Mouse (Mus musculus) skeletal muscle tissue, adult 2 months (tissue): ENCODE results near the gene Mtmr12.
"Not testable (repeated sequence)": the region's sequence is repeated elsewhere in the genome, so short reads cannot be mapped to it uniquely, and the experiment has no call there.

Source experiments
- DNase-seq: peaks from one replicate; pipeline ENCODE4 v3.0.0-alpha.2; 2012; ENCODE audit warnings: low read depth, low spot score

Mtmr12 gene

GRCm38 (mm10) chr15:12211577-12211976 is 6.7 kb downstream of the Mtmr12 start:
- peak; percentile 45 for DNase-seq

DNA sequence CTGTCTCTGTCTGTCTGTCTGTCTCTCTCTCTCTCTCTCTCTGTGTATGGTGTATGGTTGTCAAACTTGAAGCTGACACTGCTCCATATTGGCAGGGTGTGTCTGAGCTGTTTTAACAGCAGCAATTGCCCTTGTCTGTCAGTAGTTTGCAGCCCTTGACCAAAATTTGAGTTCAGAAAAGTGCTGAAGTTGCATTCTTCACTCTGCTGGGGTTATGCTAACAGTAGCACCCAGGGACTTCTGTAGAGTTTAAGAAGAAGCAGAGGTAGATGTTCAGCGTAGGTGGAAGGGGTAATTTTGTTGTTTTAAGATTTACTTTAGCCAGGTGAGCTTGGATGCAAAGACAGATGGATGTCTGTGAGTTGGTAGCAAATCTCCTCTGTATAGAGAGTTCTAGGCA is 7.4 kb downstream of the Mtmr12 start:
- no peak for DNase-seq

- DNase-seq = no peak
Measured at GRCm38 (mm10) chr15:12214531-12215414, 9.9 kb downstream of the Mtmr12 start.

GRCm38 (mm10) chr15:12215415-12215718 is 10.5 kb downstream of the Mtmr12 start:
- no peak for DNase-seq

- DNase-seq = no peak
Measured at GRCm38 (mm10) chr15:12216119-12216518, 11.3 kb downstream of the Mtmr12 start.

DNA sequence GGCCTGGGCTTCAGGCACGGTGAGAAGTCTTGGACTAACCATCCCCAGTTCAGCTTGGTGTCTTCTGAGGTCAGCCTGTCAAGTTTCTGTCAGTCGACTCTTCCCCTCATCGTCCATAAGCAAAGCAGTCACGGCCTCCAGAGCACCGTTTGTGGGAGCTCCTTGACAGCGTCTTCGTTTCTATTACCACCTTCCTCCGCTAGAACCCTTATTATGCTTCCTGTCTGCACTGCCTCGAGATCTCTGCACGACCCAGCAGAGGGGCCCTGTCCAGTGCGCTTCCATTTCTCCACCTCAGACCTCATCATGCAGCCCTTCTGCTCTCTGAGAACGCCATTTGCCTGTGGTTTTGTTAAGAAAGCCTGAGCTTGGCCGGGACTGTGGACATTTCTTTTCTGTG is 12.0 kb downstream of the Mtmr12 start:
- DNase-seq = no peak

DNA sequence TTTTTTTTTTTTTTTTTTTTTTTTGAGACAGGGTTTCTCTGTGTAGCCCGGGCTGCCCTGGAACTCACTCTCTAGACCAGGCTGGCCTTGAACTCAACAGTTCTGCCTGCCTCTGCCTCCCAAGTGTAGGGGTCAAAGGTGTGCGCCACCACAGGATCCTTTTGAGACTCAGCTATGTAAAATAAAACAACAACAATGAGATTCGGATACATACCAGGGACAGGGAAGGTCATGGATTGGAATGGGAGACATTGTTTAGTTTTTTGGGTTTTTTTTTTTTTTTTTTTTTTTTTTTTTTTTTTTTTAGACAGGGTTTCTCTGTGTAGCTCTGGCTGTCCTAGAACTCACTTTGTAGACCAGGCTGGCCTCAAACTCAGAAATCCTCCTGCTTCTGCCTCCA is 12.5 kb downstream of the Mtmr12 start:
- not testable (repeated sequence) for DNase-seq

DNA sequence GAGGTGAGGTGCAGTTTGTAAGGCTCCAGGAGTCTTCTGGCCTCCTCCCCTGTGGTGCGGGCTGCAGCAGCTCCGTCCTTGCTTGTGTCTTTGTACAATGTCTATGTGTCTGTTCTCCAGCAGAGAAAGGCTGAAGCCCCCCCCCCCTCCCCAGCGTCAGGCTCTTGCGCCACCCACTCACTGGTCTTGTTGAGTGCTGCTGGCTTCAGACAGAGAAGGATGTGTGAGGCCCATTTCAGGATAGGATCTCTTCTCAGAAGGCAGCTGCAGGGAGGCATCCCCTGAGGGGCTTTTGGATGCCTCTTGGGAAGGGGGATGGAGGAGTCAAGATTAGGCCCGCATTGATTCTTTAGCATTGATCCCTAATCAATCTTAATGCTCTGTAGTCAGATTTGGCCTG is 13.0 kb downstream of the Mtmr12 start:
- no peak for DNase-seq

DNA sequence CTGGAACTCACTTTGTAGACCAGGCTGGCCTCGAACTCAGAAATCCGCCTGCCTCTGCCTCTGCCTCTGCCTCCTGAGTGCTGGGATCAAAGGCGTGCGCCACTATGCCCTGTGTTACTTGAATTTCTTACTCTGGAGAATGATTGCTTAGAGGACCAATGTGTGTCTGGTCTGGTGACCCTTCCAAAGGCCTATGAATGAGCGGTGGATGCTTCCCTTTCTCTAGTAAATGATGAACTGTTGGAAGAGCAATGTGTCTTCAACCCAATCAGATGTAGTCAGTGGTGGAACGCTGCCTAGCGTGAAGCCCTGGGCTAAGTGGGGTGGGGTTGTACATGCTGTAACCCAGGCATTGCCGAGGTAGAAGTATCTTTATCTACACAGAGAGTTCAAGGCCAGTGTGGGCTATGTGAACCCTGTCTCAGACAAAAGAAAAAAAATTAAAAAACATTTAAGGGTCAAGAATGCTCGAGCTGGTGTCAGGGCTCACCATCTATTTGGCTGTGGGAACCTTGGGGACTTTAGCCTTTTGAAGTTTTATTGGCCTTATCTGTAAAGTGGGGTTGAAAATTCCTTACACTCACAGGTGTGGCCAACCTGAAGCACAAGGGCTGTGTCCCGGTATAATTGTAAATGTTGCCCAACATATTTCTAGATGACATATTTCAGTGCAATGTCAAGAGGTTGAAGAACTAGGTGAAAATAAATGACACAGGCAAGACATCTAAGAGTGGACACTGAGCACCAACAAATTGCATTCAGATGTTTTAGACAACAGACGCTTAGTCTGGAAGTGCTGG is 14.0 kb downstream of the Mtmr12 start:
- DNase-seq = no peak

- no peak for DNase-seq
Measured at GRCm38 (mm10) chr15:12221131-12221530, 16.3 kb downstream of the Mtmr12 start.

DNA sequence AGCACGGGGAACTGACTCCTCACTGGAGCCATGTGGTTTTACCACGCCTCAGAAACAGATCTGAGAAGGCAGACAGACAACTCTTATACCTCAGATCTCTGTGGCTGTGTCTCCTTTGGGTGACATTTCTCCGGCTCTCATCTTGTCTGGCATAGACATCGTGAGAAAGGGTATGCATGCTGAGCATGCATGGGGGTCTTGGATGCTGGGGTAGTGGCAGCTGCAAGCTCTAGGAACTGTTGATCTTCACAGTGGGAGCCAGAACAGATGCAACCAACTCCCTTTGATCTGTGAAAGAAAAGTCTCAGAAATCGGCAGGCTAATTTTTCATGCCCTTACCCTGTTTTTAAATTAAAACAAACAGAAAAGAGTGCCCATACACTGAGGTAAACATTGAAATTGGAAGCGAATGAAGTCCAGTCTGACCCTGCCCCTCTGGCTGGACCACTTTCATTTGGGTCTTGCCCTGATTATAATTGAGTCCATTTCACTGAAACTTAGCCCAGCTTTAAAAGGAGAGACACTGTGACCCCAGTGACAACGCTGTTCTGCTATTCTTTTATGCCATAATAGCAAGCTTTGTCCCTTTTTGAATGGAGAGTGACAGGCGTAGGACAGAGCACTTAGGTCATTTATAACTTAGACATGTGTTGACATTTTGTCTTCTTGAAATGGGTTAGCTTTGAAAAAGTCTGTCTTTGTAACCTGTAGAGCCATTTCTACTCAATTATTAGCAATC is 17.9 kb downstream of the Mtmr12 start:
- no peak for DNase-seq

DNA sequence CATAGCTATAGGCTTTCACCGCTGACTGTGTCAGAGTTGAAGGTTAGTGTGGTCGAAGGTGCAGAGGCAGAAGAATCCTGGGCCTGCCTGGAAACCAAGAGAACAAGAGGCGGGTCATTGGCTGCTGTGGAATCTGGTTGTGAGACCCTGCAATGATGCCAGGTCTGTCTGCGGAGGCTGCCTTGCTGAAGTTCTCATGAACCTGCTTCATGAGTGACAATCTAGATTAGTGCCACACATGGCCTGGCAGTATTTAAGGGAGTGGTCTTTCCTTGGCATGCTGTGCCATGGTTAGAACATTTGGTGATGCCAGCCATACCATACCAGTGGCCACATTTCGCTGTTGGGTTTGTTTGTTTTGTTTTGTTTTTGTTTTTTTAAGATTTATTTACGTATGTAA is 18.6 kb downstream of the Mtmr12 start:
- no peak for DNase-seq

DNA sequence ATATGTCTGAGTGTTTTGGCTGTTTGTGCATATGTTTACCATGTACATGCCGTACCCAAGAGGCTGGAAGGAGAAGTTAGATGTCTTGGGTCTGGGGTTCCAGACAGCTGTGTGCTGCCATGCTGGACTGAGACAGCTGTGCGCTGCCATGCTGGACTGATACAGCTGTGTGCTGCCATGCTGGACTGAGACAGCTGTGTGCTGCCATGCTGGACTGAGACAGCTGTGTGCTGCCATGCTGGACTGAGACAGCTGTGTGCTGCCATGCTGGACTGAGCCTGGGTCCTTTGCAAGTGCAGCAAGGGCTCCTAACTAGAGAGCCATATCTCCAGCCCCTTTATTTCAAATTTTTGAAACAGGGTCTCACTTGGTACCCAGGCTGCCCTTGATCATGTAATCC is 19.4 kb downstream of the Mtmr12 start:
- no peak for DNase-seq

- no peak for DNase-seq
Measured at GRCm38 (mm10) chr15:12225062-12225461, 20.2 kb downstream of the Mtmr12 start.

DNA sequence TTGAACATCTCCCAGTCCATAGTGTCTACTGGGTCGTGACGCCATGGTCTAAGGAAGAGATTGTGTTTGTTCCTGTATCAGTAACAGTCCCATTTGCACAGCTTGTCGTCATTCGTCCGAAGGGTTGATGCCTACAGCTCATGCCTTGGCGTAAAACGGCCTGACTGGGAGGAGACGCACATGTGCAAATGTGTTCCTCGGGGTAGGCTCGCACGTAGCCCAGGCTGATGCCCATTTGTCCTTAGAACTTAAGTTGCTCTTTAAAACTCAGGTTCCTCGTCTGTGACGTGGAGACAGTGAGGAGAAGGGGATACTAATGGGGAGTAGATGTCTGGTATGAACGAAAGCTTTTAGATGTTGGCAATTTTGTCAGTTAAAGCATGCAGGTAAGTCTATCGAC is 22.1 kb downstream of the Mtmr12 start:
- DNase-seq = no peak

- DNase-seq = no peak
Measured at GRCm38 (mm10) chr15:12227355-12227754, 22.5 kb downstream of the Mtmr12 start.

GRCm38 (mm10) chr15:12229603-12230242 is 24.9 kb downstream of the Mtmr12 start:
- DNase-seq = no peak

- DNase-seq = no peak
Measured at GRCm38 (mm10) chr15:12230243-12230935, 25.6 kb downstream of the Mtmr12 start.

GRCm38 (mm10) chr15:12231462-12231861 is 26.6 kb downstream of the Mtmr12 start:
- DNase-seq = no peak

- DNase-seq = no peak
Measured at GRCm38 (mm10) chr15:12232429-12232828, 27.6 kb downstream of the Mtmr12 start.

GRCm38 (mm10) chr15:12233021-12233420 is 28.2 kb downstream of the Mtmr12 start:
- DNase-seq = peak; percentile 22
